Mouse (Mus musculus): ENCODE measurements around the gene Son.

- TF ChIP-seq E2F4 (IDR thresholded peaks at IDR 0.05; ENCODE audit: borderline replicate concordance, low read depth, low read length) (no peak), UBTF (IDR thresholded peaks at IDR 0.05; ENCODE audit: borderline replicate concordance, insufficient read depth, low read depth, low read length) (no peak), CHD2 (IDR thresholded peaks at IDR 0.05; ENCODE audit: low read length) (no peak), CTCF (IDR thresholded peaks at IDR 0.05 in 2 of 3, conservative IDR thresholded peaks at IDR 0.05 in 1 of 3; ENCODE audit: control insufficient read depth in 1 of 3, insufficient read depth in 1 of 3, low read depth in 2 of 3, low read length in 3 of 3, poor library complexity in 1 of 3, severe bottlenecking in 1 of 3) (no peak), GABPA (IDR thresholded peaks at IDR 0.05; ENCODE audit: low read depth, low read length) (no peak), MEF2A (IDR thresholded peaks at IDR 0.05; ENCODE audit: extremely low read depth, insufficient replicate concordance, low read depth, low read length, poor library complexity, severe bottlenecking) (no peak), MXI1 (IDR thresholded peaks at IDR 0.05; ENCODE audit: low read depth, low read length) (no peak), BHLHE40 (IDR thresholded peaks at IDR 0.05; ENCODE audit: borderline replicate concordance, low read depth, low read length) (no peak), NELFE (IDR thresholded peaks at IDR 0.05; ENCODE audit: low read depth, low read length) (no peak), POLR2A (IDR thresholded peaks at IDR 0.05; ENCODE audit: control insufficient read depth in 1 of 2, insufficient read depth in 1 of 2, low read depth in 1 of 2, low read length in 2 of 2, poor library complexity in 1 of 2) (no peak), EP300 (IDR thresholded peaks at IDR 0.05; ENCODE audit: low read depth in 1 of 2, low read length in 2 of 2) (peak; percentile 39 to 71; a peak in 3 of 4 replicates), CHD1 (IDR thresholded peaks at IDR 0.05; ENCODE audit: low read depth, low read length) (no peak), POLR2AphosphoS5 (IDR thresholded peaks at IDR 0.05; ENCODE audit: borderline replicate concordance, low read depth, low read length) (no peak), MYC (IDR thresholded peaks at IDR 0.05; ENCODE audit: low read depth, low read length) (no peak)
These were observed 40.3 kb upstream of the Son start for GRCm38 (mm10) chr16:91606958-91607357.

All from MEL (cell line).